Mouse (Mus musculus): ENCODE data around the gene Dock7.

DNA sequence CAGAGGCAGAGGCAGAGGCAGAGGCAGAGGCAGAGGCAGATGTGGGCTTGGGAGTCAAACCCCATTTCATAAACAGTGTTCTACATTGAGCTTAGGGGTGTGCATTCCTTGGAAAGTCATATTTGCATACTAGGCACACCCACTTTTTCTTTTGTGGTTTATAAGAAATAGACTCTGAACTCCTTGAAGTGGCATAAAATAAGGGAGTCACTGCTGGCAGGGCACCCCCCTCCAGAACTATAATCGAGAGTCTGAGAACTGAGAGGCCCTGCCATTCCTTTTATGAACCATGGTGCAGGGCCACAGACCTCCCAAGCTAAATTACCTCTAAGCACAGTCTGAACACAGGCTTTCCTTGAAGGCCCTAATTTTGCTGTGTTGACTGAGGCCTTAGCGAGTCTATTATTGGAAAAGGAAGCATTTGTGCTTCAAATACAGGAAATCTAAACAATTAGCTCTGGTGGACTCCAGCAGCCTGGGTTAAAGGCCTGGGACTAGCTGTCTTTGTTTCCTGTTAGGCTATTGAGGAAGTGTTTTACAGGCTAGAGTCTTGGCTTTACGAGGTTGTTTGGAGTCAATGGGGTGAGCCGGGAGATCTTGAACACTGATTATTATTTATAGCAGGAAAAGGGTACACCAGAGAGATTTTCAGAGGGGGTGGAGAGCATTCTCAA lies 31.3 kb upstream of the Dock7 start:
- no peak for TF ChIP-seq CTCF (IDR thresholded peaks at IDR 0.05)
- no peak for TF ChIP-seq EP300 (IDR thresholded peaks at IDR 0.05; ENCODE audit: insufficient read depth, low read depth, low read length)
